Mouse (Mus musculus): ENCODE results near the gene Gadd45b. TPM values are rescaled to one million over a fixed set of nuclear protein-coding genes. Genes with fewer than 3 reads are reported as not detected.

Gene Gadd45b
- total RNA-seq, 2 experiments from 2014 or later: 11.9 to 12.5 TPM

DNA sequence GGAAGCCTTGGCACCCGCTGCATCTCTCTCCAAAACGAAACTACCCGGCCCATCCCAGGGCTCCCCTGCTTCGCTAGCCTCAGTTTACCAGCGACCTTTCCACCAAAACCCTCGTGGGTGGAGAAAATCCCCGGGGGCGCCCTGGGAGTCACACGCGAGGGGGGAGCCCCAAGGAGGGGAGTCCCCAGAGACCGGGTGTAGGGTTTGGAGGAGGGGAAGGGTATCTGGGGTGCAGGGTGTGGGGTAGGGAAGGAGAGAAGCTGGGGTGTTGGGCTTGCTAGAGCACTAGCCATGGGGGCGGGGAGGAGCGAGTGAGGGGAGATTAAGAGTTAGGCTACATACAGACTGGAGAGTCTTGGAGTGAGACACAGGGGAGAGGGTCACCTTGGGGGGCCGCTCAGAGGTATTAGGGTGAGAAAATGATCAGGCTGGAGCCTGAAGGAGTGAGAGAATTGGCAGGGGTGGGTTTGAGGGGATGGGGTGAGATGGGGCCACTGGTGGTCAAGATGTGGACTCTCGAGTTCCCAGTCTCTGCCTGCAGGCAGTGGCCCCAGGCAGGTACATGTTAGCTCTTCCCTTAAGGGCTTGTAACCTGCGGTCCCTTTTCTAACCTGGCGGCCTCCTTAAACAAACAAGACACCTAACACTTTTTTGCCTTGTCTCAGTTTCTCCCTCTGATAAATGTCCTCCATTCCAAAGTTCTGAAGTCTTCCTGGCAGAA, 3.0 kb downstream of the Gadd45b start:
- intact Hi-C loops (cut with DNase I): no loop called here
- no peak for DNase-seq (ENCODE audit: low spot score in 2 of 2)

DNA sequence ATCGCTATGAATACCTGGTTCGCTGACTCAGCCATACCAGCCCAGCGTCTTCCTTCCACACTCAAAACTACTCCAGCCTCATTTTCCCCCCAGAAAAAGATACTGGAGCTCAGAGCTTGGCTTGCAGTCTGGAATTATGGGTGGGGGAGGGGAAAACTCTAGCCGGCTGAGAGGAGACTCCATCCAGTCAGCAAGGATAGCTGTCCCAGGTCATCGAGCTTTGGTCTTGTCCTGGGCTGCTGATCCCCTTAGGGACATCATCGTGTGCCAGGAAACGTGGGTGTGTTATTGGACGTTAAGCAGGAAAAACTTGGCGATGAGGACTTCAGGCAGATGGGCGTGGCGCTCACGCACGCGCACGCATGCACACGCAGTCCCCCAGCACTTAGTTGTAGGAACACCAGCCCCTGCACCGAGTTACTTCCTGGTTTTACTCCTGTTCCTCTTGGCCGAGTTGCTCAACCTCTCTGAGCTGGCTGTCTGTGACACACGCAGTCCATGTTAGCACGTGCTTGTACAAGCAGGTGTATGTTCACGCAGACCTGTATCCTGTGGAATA, 3.6 kb downstream of the Gadd45b start:
- DNase-seq (ENCODE audit: low spot score in 2 of 2): no peak
- intact Hi-C loops (cut with DNase I): no loop called here

DNA sequence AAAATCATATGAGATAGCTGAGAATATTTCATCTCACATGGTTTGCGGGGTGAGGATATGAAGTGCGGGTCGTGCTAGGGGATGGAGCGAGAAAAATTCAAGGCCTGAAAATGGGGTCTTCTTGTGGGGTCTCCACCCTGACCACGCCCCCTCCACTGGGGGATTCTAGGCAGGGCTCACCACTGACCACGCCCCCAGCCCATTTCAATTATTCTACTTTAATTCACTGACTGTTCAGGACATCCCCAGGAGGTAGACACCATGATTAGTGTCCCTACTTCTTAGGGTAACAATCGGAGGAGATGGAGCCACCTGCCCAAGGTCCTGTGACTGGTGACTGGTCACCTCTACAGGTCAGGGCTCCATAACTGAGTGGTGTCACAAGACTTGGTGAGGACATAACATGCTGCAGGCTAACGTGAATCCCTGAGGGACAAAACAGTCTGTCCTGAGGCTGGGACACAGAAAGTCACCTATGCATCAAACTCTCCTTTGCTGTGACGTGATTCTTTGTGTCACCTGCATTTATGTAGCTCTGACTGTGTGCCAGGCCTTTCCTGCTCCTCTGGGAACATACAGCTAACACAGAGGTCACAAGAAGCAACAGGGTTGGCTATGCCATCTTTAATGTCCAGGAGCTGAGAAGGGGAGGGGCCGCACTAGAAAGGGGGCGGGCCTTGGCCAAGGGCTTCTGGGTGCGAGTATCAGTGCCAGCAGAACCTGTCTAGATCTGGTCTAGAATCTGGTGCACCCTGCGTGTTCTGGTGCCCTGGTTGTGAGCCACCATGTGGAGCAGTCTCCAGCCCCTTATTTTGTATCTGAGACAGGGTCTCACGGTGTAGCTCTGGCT, 4.5 kb downstream of the Gadd45b start:
- DNase-seq (ENCODE audit: low spot score in 2 of 2): no peak
- intact Hi-C loops (cut with DNase I): no loop called here

DNA sequence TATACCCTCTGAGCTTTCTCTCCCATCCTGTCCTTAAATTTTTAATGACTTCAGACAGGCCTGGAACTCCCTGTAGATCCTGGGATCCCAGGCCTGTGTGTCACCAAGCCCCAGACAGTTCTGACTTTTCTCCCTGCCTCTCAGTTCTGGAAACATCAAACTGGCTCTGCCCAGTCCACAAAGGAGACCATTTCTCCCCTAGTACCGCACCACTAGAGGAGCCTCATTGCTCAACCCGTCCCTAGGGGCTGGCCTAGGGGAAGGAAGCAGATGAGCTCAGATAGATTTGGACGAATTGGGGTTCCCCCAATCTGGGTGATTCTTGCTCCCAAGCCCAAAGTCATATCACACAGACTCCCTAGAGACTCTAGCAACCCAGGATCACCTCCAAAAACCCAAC, 5.4 kb downstream of the Gadd45b start:
- intact Hi-C loops (cut with DNase I): no loop called here
- no peak for DNase-seq (ENCODE audit: low spot score in 2 of 2)

DNA sequence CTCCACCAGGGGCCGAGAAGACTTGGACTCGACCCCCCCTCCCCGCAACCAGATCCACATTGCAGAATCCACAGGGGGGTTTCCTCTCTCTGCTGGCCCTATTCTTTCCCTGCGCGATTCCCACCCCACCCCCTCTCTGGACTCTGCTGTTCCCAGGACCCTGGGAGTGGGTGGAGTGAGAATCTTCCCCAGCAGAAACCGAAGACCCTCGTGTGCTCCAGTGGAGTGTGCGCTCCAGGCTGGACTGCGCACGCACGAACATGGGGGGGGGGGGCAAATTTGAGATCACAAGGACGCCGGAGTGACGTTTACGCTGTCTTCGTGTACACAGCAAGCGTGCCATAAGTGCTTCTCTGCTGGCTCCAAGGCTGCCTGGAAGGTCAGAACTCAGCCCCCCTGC, 5.8 kb downstream of the Gadd45b start:
- intact Hi-C loops (cut with DNase I): no loop called here
- no peak for DNase-seq (ENCODE audit: low spot score in 2 of 2)

DNA sequence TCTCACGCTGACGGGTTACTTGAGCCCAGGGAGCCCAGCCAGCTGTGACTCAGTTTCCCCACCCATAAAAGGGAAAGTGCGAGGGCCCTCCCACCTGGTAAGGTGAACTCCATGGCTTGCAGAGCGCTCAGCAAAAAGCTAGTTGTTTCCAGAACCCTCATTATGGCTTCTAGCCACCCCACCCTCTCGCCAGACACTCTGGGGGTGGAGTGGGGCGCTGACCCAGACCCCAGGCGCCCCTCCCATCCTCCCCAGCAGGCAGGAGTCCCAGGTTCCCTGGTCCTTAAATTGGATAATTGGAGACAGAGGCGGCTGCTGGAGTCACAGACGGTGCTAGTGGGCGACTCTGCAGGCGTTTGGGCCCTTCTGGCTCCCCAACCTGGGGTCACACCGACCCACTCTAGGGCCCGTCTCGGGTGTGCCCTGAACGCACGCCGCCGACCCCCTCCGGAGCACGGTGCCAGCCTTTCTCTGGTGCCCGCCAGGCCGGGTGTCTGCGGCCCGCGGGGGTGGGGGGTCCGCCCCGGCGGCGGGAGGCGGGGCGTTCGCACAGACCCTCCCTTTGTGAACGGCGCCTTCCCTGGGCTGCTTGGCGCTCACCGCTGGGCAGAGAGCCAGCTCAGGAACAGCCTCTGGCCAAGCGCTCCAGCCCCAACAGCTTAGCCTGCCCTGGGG, 6.4 kb downstream of the Gadd45b start:
- intact Hi-C loops (cut with DNase I): no loop called here
- peak in 1 of 2 experiments; percentile 58 for DNase-seq (ENCODE audit: low spot score in 2 of 2)

DNA sequence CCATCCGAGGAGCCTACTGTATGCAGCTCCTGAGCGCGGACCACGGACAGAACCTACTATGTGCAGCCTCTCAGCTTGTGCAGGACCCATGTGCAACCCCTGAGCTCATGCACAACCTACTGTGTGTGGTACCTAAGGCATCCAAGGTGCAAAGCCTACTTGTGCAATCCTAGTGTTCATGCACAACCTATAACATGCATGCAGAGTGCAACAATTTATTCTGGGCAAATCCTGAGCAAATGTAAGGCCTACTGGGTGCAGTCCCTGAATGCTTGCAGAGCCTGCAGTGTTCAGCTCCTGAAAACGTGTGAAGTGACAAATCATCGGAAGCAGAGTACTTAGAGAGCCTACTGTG, 6.9 kb downstream of the Gadd45b start:
- no peak for DNase-seq (ENCODE audit: low spot score in 2 of 2)
- intact Hi-C loops (cut with DNase I): no loop called here

DNA sequence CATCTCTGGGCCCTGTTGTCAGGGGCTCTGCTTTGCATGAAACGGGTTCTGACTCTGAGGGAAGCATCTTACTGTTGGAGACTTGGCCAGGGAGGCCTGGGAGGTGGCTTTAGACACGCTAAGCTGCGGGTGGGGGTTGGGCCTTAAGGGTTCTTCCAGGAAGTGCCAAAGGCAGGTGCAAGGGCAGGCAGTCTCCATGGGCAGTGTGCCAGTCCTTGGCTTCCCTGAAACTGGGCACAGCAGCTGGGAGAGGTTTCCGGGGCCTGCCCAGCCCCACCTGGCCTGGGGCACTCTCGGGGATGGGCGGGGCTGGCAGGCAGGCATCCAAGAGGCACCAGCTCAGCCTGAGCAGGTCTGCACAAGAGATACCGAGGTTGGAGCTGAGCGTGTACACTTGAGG, 7.8 kb downstream of the Gadd45b start:
- intact Hi-C loops (cut with DNase I): no loop called here
- no peak for DNase-seq (ENCODE audit: low spot score in 2 of 2)

DNA sequence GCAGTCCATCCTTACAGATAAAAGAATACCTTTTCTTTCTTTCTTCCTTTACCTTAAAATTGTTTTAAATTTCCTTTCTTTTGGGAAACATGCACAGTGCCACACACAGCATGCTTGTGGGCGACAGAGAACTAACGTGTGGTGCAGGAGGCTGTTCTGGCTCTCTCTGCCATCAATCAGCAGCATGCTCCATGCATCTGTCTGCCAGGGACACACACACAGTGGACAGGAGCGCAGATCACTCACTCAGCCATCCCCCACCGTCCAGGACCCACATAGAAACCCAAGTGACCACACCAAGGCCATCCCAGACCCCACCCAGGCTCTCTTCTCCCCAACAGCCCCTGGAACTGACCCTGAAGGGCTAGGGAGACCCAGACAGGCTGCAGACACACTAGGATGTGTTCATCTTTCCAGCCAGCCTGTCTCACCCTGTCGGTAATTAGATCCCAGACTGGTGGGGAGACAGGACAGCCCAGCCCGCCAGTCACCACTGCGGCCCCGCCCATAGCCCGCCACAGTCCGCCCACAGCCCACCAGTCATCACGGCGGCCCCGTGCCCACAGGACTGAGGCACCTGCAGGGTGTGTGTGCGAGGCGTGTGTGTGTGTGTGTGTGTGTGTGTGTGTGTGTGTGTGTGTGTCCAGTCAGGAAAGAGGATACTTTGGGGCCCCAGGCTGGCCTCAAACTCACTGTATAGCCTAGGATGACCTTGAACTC, 9.1 kb downstream of the Gadd45b start:
- intact Hi-C loops (cut with DNase I): no loop called here

DNA sequence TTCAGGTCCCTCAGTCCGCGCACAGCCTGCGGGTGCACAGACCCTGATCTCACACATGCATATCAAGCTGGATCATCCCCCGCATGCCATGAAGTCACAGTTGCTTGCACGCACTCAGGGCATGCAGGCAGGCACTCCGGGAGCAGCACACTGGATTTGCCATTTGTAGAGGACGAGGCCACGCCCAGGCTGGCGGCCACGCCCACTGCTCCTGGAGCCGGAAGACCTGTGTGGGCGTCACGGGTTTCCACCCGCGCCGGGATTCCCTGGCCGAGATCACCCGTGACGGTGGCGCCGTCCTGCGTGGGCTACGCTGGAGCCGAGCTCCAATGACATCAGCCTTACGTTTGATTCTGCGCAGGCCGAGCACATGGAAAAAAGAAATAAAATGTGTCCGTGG, 9.8 kb downstream of the Gadd45b start:
- intact Hi-C loops (cut with DNase I): no loop called here
- DNase-seq (ENCODE audit: low spot score in 2 of 2): peak; percentile 84 to 92

More for the DNA sequence above, 9.1 kb downstream of the Gadd45b start:
- DNase-seq (ENCODE audit: low spot score in 2 of 2): no peak

DNA sequence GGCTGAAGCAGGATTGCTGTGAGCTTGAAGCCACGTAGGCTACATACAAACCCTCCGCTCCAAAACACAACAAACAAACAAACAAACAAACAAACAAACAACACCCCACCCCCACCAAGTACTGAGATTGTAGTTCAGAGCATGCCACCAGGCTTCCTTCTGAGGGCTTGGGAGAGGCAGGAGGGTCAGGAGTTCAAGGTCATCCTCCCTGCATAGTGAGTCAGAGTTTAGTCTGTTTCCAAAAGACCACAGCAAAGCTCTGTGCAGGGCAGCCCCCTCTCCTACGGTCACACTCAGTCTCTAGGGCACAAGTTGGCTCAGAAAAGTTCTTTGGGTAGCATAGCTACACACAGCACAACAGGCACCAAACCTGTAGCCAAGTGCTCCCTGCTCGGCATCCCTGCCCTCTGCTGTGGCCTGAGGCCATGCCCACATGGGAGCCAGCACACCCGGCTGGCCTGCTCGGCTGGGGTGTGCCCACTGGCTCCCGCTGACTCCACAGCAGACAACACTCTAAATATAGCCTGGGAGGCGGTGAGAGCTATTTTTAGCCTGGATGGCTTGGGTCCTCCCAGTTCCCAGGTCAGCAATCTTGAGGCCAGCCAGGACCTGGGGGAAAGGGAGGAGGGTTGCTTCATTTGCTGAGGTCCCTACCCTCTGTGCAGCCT, 10.6 kb downstream of the Gadd45b start:
- intact Hi-C loops (cut with DNase I): no loop called here
- no peak for DNase-seq (ENCODE audit: low spot score in 2 of 2)

DNA sequence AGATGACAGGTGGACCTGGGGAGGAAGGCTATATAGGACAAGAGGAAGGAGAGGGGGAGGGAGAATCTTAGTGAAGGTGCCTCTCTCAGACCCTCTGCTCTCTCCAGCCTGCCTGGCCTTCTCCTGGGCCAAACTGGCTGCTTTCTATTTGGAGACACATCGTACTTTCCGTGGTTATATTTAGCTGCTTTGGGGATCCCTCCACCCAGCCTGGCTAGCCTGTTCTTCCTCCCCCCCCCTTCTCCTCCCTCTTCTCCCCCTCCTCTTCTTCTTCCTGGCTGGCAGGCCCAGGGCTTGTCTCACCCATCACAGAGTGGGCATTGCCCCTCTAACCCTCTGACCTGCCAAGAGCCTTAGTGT, 11.1 kb downstream of the Gadd45b start:
- intact Hi-C loops (cut with DNase I): no loop called here
- DNase-seq (ENCODE audit: low spot score in 2 of 2): no peak

DNA sequence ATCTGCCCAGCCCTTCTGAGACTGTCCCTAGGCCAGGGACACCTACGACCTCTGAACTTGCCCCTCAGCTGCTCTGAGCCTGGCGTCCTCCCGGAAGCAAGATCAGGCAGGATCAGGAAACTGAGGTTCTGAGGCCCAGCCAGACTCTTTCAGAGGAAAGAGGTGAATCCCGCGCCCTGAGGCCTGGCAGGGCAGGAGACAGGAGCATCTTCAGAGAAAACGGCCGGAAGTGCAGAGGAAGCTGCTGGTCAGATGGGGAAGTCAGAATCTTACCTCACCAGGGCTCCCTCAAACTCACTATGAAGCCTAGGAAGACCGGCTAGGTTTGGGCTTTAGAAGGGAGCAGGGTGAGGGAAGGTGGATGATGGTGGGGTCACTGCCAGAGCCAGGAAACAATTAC, 13.0 kb downstream of the Gadd45b start:
- no peak for DNase-seq (ENCODE audit: low spot score in 2 of 2)
- intact Hi-C loops (cut with DNase I): no loop called here

DNA sequence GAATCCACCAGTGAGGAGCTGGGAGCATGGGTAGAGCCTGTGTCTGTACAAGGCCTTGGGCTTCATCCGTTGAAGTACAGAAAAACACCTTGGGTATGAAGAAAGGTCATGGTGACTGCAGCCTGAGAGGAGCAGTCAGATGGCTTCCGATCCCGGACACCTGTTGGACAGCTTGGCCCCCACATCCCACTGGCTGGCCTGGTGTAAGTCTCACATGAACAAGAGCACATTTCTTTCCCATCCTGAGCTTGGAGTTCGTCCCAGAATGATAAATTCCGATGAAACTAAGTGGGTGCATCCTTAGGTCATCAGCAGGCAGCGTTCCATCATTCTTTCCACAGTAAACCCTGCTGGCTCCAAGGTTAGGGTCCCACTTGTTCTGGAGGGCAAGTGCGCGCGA, 13.8 kb downstream of the Gadd45b start:
- intact Hi-C loops (cut with DNase I): no loop called here
- DNase-seq (ENCODE audit: low spot score in 2 of 2): no peak

DNA sequence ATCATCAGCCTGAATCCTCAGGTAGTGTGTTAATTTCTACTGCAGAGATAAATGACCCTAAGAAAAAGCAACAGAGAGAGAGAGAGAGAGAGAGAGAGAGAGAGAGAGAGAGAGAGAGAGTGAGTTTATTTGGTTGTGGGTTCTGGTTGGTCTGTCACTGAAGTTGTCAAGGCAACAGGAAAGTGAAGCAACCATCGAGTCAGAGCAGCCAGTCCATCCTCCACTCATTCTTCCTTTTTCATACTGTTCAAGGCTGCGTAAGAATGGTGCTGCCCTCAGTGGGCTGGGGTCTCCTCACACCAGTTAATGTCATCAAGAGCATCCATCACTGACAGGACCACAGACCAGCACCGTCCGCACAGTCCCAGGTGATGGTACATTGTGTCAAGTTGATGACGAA, 14.4 kb downstream of the Gadd45b start:
- intact Hi-C loops (cut with DNase I): no loop called here
- DNase-seq (ENCODE audit: low spot score in 2 of 2): no peak

DNA sequence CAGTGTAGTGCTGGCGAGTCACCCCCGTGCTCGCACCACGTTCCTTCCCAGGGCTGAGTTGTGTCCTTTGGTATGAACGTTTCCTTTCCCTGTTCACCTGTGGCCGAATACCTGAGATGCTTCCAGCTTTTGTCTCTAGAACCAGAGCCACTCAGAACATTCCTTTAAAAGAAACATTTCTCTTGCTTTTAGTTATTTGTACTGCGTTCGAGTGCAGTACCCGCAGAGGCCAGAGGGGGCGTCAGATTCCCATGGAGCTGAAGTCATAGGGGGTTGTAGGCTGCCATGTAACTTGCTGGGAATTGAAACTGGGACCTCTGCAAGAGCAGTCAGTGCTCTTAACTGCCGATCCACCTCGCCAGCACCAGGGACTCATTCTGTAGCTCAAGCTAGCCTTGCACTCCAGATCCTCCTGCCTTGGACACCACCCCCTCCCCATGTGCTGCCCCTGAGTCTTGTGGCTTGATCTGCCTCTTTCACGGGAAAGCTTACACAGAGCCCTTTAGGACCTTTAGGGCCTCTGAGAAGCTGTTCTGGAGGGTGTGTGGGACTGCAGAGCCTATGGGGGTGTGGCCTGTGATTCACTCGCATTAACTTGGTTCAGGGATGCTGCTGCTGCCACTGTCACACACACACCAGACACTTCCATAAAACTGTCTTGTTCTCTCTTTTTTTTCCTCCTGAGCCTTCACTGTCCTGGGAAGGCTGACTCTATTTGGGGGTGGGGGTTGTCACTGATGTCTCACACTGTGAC, 17.0 kb downstream of the Gadd45b start:
- intact Hi-C loops (cut with DNase I): no loop called here
- DNase-seq (ENCODE audit: low spot score in 2 of 2): no peak

DNA sequence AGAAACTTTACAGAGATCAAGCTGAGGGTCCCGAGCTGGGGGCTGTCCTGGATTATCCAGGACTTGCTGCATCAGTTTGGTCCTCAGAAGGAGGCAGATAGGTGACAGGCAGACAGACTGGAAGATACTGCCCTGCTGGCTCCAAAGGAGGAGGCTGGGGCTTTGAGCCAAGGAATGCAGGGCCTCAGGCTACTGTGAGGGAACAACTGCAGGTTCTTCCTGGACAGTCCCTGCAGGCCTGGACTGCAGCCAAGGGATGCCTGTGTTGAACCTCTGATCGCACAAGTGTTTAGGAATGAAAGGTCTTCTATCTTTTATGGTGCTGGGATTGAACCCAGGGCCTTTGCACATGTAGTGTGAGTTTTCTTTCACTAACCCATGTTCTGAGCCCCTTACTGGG, 17.9 kb downstream of the Gadd45b start:
- DNase-seq (ENCODE audit: low spot score in 2 of 2): no peak
- intact Hi-C loops (cut with DNase I): no loop called here

DNA sequence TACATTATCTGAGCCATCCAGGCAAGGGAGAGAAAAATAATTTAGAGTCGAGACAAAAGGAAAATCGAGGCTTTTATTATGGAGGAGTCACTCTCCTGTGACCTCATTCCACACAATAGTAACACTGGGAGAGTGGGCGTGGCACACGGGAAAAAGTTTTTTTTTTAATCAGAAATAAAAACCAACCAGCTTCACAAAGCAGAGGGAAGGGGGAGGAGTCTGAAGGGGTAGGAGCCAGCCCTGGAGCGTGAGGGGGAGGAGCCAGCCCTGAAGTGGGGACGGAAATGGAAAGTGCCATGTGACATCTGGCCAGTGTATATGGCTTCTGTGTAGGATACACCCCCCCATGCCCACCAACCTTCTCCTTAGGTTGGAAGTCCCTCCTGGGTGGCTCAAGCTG, 18.7 kb downstream of the Gadd45b start:
- DNase-seq (ENCODE audit: low spot score in 2 of 2): no peak
- intact Hi-C loops (cut with DNase I): no loop called here

DNA sequence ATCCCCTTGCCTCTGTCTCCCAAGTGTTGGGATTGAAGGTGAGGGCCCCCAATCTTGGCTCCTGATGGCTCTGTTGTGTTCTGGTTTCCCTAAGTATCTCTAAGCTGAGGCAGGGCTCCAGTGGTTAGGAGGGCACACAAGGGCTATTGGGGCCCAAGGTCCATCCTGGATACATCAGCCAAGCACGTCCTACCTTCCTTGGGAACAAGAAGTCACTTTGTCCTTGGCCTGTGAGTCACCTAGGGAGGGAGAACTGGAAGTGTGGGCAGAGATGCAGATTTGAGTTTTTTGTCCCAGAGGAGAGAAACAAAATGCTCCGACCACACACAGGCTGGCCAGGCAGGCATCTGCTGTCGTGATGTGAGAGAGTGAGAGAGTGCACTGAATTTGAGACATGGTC, 19.2 kb downstream of the Gadd45b start:
- intact Hi-C loops (cut with DNase I): no loop called here
- no peak for DNase-seq (ENCODE audit: low spot score in 2 of 2)

All from left cerebral cortex, postnatal 14 days (tissue).